Mouse (Mus musculus): ENCODE measurements around the gene Ccdc85b. TPM values are rescaled to one million over a fixed set of nuclear protein-coding genes. Genes with fewer than 3 reads are reported as not detected.

Gene Ccdc85b
- total and polyA plus RNA-seq, 3 experiments: 3.6 to 7.6 TPM; not detected in 1

- Histone ChIP-seq H3K36me3 (ENCODE audit: control insufficient read depth in 1 of 2, insufficient read depth in 2 of 2, low read length in 2 of 2) (0 out of 4 replicates have a peak, but pooled peaks cover 0 to 2% of the 10 kb centered on the region in 2 experiments), H3K4me1 (ENCODE audit: control insufficient read depth in 1 of 2, insufficient read depth in 2 of 2, low read length in 2 of 2) (peaks cover 0 to 10% of the 10 kb centered on the region in 2 experiments; a peak in 2 of 4 replicates), H3K27me3 (ENCODE audit: control insufficient read depth in 1 of 2, insufficient read depth in 2 of 2, low read length in 2 of 2) (no peaks in the 10 kb centered on the region), H3K9ac (ENCODE audit: control insufficient read depth, low read depth, low read length, poor library complexity, severe bottlenecking) (no peak overlapping the region), H3K27ac (ENCODE audit: control insufficient read depth, low read depth, low read length) (no peak overlapping the region), H3K9me3 (replicated peaks; ENCODE audit: insufficient read depth, low read length) (no peaks in the 10 kb centered on the region), H3K4me3 (ENCODE audit: control insufficient read depth in 1 of 2, insufficient read depth in 1 of 2, low read depth in 2 of 2, low read length in 2 of 2) (no peak overlapping the region), H3K79me2 (ENCODE audit: control insufficient read depth, insufficient read depth, low read length, poor library complexity) (peaks cover 2% of the 10 kb centered on the region; the same call in 1 of the 2 replicates)
- no peak for DNase-seq (ENCODE audit: low read depth, low spot score)
- no peak for TF ChIP-seq NRF1 (IDR thresholded peaks at IDR 0.05; ENCODE audit: insufficient read depth, low read depth, low read length, poor library complexity, severe bottlenecking)
These were observed 26.0 kb upstream of the Ccdc85b start for GRCm38 (mm10) chr19:5483386-5484359.

GRCm38 (mm10) chr19:5481398-5481797 lies 23.7 kb upstream of the Ccdc85b start:
- no peaks in the 10 kb centered on the region for H3K79me2 ChIP-seq (ENCODE audit: control insufficient read depth, insufficient read depth, low read length, poor library complexity)
- no peak for DNase-seq (ENCODE audit: low read depth, low spot score)
- H3K9me3 ChIP-seq (replicated peaks; ENCODE audit: insufficient read depth, low read length): no peaks in the 10 kb centered on the region
- H3K36me3 ChIP-seq (ENCODE audit: control insufficient read depth in 1 of 2, insufficient read depth in 2 of 2, low read length in 2 of 2): no peaks in the 10 kb centered on the region
- H3K27ac ChIP-seq (ENCODE audit: control insufficient read depth, low read depth, low read length): no peak overlapping the region
- H3K4me1 ChIP-seq (ENCODE audit: control insufficient read depth in 1 of 2, insufficient read depth in 2 of 2, low read length in 2 of 2): no peaks in the 10 kb centered on the region
- TF ChIP-seq GABPA (IDR thresholded peaks at IDR 0.05; ENCODE audit: low read depth, low read length): no peak
- no peak for TF ChIP-seq CHD2 (IDR thresholded peaks at IDR 0.05; ENCODE audit: low read length)
- no peak for TF ChIP-seq ZKSCAN1 (IDR thresholded peaks at IDR 0.05; ENCODE audit: low read depth, low read length)
- no peak for TF ChIP-seq TAL1 (IDR thresholded peaks at IDR 0.05; ENCODE audit: low read length)
- no peak for TF ChIP-seq UBTF (IDR thresholded peaks at IDR 0.05; ENCODE audit: borderline replicate concordance, insufficient read depth, low read depth, low read length)
- no peak for TF ChIP-seq ELF1 (IDR thresholded peaks at IDR 0.05; ENCODE audit: low read depth, low read length)
- no peak for TF ChIP-seq JUND (IDR thresholded peaks at IDR 0.05; ENCODE audit: low read depth, low read length)
- TF ChIP-seq MAX (IDR thresholded peaks at IDR 0.05; ENCODE audit: low read length): no peak
- no peak for TF ChIP-seq TBP (IDR thresholded peaks at IDR 0.05; ENCODE audit: low read depth, low read length)
- TF ChIP-seq SIN3A (IDR thresholded peaks at IDR 0.05; ENCODE audit: low read length): no peak
- no peak for TF ChIP-seq MAZ (IDR thresholded peaks at IDR 0.05; ENCODE audit: low read depth, low read length)
- TF ChIP-seq RAD21 (IDR thresholded peaks at IDR 0.05; ENCODE audit: low read depth, low read length): no peak
- no peak for TF ChIP-seq POLR2AphosphoS2 (IDR thresholded peaks at IDR 0.05; ENCODE audit: low read length)
- TF ChIP-seq MYC (IDR thresholded peaks at IDR 0.05; ENCODE audit: low read depth, low read length): no peak
- no peak for TF ChIP-seq NELFE (IDR thresholded peaks at IDR 0.05; ENCODE audit: low read depth, low read length)
- TF ChIP-seq E2F4 (IDR thresholded peaks at IDR 0.05; ENCODE audit: borderline replicate concordance, low read depth, low read length): no peak
- TF ChIP-seq ZC3H11A (IDR thresholded peaks at IDR 0.05; ENCODE audit: low read depth, low read length): no peak
- TF ChIP-seq EP300 (IDR thresholded peaks at IDR 0.05; ENCODE audit: low read depth in 1 of 2, low read length in 2 of 2): no peak
- H3K4me3 ChIP-seq (ENCODE audit: control insufficient read depth in 1 of 2, insufficient read depth in 1 of 2, low read depth in 2 of 2, low read length in 2 of 2): no peak overlapping the region
- no peak overlapping the region for H3K9ac ChIP-seq (ENCODE audit: control insufficient read depth, low read depth, low read length, poor library complexity, severe bottlenecking)
- no peaks in the 10 kb centered on the region for H3K27me3 ChIP-seq (ENCODE audit: control insufficient read depth in 1 of 2, insufficient read depth in 2 of 2, low read length in 2 of 2)

All from MEL (cell line).